Mouse (Mus musculus): ENCODE measurements at regions not wholly inside any gene's neighbourhood (a gene's known extent, or its start where the extent isn't known, plus 50 kb on each side); places are given as distances from the start of the nearest gene placed in this dataset.
"Not testable (repeated sequence)": the region's sequence is repeated elsewhere in the genome, so short reads cannot be mapped to it uniquely, and the experiment has no call there.

- Histone ChIP-seq H3K27me3 (replicated peaks) (no peaks in the 10 kb centered on the region), H3K36me3 (replicated peaks) (no peaks in the 10 kb centered on the region), H3K4me2 (no peak overlapping the region), H3K27ac (no peak overlapping the region), H3K9me3 (no peaks in the 10 kb centered on the region), H3K4me3 (no peak overlapping the region), H3K9ac (no peak overlapping the region), H3K4me1 (no peaks in the 10 kb centered on the region)
- WGBS: 43% methylated on average over 4 of the region's 4 CpGs
- no peak for ATAC-seq (replicated peaks)
Observed at GRCm38 (mm10) chr12:98144464-98144863, 114.8 kb downstream of the Galc start.

GRCm38 (mm10) chr12:98143170-98143569 is 116.1 kb downstream of the Galc start:
- Histone ChIP-seq H3K4me3 (no peak overlapping the region), H3K4me1 (no peaks in the 10 kb centered on the region), H3K9ac (no peak overlapping the region), H3K27ac (no peak overlapping the region), H3K36me3 (replicated peaks) (no peaks in the 10 kb centered on the region), H3K4me2 (no peak overlapping the region), H3K9me3 (no peaks in the 10 kb centered on the region), H3K27me3 (replicated peaks) (no peaks in the 10 kb centered on the region)
- 82% methylated on average over 1 of the region's 1 CpGs for WGBS
- ATAC-seq (replicated peaks): no peak

DNA sequence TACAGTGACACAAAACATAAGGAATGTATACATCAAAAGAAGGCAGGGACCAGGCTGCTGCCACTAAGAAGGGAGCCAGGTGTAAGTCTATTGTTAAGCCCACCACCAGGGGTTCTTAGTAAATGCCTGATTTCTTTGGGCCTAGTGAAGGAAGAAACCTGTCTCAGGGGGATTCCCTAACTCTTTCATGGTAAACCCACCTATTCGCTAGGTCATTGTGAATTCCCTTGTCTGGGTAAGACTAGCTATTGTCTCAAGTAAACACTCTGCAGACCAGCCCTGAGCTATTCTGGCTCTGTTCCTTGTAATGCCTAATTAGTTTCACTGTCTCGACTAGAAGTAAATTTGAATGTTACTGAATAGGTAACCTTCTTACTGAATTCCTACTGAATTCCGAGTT is 119.4 kb downstream of the Galc start:
- not testable (repeated sequence) for H3K4me2 ChIP-seq; H3K36me3 ChIP-seq (replicated peaks); H3K27me3 ChIP-seq (replicated peaks); H3K9ac ChIP-seq; H3K4me3 ChIP-seq; H3K4me1 ChIP-seq; ATAC-seq (replicated peaks); H3K27ac ChIP-seq; H3K9me3 ChIP-seq
- WGBS: 70% methylated on average over 3 of the region's 3 CpGs

DNA sequence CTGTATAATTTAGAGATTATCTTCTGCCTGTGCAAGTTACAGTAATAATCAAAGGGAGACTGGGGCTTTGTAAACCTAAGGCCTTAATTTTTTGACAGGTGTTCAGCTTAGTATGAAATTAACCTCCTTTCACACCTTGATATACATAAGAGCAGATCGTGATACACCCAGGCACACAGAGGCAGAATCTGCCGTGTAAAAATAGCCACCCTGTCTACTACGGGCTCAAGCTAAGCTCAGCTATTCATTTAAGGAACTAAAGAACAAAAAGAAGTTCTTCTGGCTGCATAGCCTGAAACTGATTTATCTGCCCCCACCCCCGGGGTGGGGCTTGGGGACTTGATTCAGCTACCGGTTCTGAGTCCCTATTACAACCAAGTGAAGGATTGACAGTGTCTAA is 128.0 kb downstream of the Galc start:
- ATAC-seq (replicated peaks): no peak
- WGBS: 59% methylated on average over 5 of the region's 5 CpGs

GRCm38 (mm10) chr12:98123541-98123940 is 135.7 kb downstream of the Galc start:
- no peaks in the 10 kb centered on the region for H3K4me1 ChIP-seq
- ATAC-seq (replicated peaks): no peak
- 73% methylated on average over 3 of the region's 3 CpGs for WGBS

More for the DNA sequence above, 128.0 kb downstream of the Galc start:
- Histone ChIP-seq H3K27me3 (replicated peaks) (no peaks in the 10 kb centered on the region), H3K4me1 (no peaks in the 10 kb centered on the region), H3K9ac (no peak overlapping the region), H3K9me3 (no peaks in the 10 kb centered on the region), H3K4me3 (no peak overlapping the region), H3K36me3 (replicated peaks) (no peaks in the 10 kb centered on the region), H3K4me2 (no peak overlapping the region), H3K27ac (no peak overlapping the region)

GRCm38 (mm10) chr12:98108039-98108438 is 151.2 kb downstream of the Galc start:
- no peaks in the 10 kb centered on the region for H3K36me3 ChIP-seq (replicated peaks)
- no peak for ATAC-seq (replicated peaks)
- H3K4me3 ChIP-seq: no peak overlapping the region
- no peak overlapping the region for H3K4me2 ChIP-seq
- H3K4me1 ChIP-seq: peaks cover 7% of the 10 kb centered on the region; the same call in 1 of the 2 replicates
- H3K27ac ChIP-seq: no peak overlapping the region
- WGBS: 87% methylated on average over 9 of the region's 9 CpGs
- no peaks in the 10 kb centered on the region for H3K27me3 ChIP-seq (replicated peaks)
- no peak overlapping the region for H3K9ac ChIP-seq
- H3K9me3 ChIP-seq: no peaks in the 10 kb centered on the region

More at GRCm38 (mm10) chr12:98123541-98123940, 135.7 kb downstream of the Galc start:
- no peak overlapping the region for H3K4me3 ChIP-seq
- H3K36me3 ChIP-seq (replicated peaks): no peaks in the 10 kb centered on the region
- no peak overlapping the region for H3K4me2 ChIP-seq
- H3K9ac ChIP-seq: no peak overlapping the region
- no peaks in the 10 kb centered on the region for H3K9me3 ChIP-seq
- no peak overlapping the region for H3K27ac ChIP-seq
- H3K27me3 ChIP-seq (replicated peaks): no peaks in the 10 kb centered on the region

- no peak overlapping the region for H3K9ac ChIP-seq
- no peaks in the 10 kb centered on the region for H3K36me3 ChIP-seq (replicated peaks)
- 46% methylated on average over 10 of the region's 10 CpGs for WGBS
- H3K9me3 ChIP-seq: no peaks in the 10 kb centered on the region
- H3K4me1 ChIP-seq: peaks cover 7% of the 10 kb centered on the region; the same call in 1 of the 2 replicates
- H3K27ac ChIP-seq: no peak overlapping the region
- no peaks in the 10 kb centered on the region for H3K27me3 ChIP-seq (replicated peaks)
- ATAC-seq (replicated peaks): no peak
- no peak overlapping the region for H3K4me2 ChIP-seq
- H3K4me3 ChIP-seq: no peak overlapping the region
Observed at GRCm38 (mm10) chr12:98106789-98107684, 152.2 kb downstream of the Galc start.

GRCm38 (mm10) chr12:98106151-98106788 is 153.0 kb downstream of the Galc start:
- H3K9ac ChIP-seq: no peak overlapping the region
- no peaks in the 10 kb centered on the region for H3K9me3 ChIP-seq
- no peak overlapping the region for H3K4me2 ChIP-seq
- H3K4me3 ChIP-seq: no peak overlapping the region
- H3K36me3 ChIP-seq (replicated peaks): no peaks in the 10 kb centered on the region
- no peaks in the 10 kb centered on the region for H3K27me3 ChIP-seq (replicated peaks)
- 0 out of 2 replicates have a peak overlapping the region, but pooled peaks have one; percentile 34 for H3K27ac ChIP-seq
- 52% methylated on average over 3 of the region's 3 CpGs for WGBS
- H3K4me1 ChIP-seq: peaks cover 7% of the 10 kb centered on the region; the same call in 1 of the 2 replicates
- ATAC-seq (replicated peaks): no peak

DNA sequence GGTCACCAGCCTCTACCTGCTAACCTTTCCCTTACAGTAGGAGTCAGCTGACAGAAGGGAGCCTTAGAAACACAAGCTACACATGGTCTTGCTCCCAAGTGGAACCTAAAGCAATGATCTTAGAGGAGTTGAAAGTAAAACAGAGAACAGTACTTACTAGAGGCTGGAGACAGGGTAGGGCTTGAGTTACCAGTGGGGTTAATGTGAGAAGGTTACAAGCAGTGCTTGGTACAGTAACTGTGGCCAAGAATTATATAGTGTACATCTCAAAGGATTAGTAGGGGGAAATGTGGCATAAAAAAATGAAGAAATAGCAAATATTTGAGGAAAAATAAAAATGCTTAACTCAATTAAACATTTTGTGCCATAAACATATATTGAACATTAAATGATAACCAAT is 153.5 kb downstream of the Galc start:
- Histone ChIP-seq H3K4me2 (no peak overlapping the region), H3K36me3 (replicated peaks) (no peaks in the 10 kb centered on the region), H3K4me3 (no peak overlapping the region), H3K27ac (no peak overlapping the region), H3K9me3 (no peaks in the 10 kb centered on the region), H3K4me1 (peaks cover 7% of the 10 kb centered on the region; the same call in 1 of the 2 replicates), H3K9ac (no peak overlapping the region), H3K27me3 (replicated peaks) (no peaks in the 10 kb centered on the region)
- no peak for ATAC-seq (replicated peaks)

DNA sequence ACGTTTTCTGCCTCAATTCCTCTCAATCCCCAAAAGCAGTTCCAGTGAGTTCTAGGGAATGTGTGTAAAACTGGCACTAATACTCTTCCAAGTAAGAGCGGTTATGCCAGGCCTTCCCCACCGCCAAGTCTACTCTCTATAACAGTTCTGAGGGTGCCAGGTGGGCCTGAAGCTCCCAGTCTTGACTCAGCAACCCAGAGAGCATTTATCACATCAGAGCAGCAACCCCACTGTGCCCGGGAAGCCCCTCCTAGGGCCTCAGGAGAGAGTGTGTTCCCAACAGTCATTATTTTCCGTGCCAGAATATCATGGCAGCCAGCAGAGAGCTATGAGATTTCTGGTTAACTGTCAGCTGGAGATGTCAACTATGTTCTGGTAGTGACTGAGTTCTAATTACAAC is 169.1 kb downstream of the Galc start:
- H3K9ac ChIP-seq: no peak overlapping the region
- H3K4me3 ChIP-seq: no peak overlapping the region
- H3K36me3 ChIP-seq (replicated peaks): no peaks in the 10 kb centered on the region
- H3K4me2 ChIP-seq: no peak overlapping the region
- no peak overlapping the region for H3K27ac ChIP-seq
- 63% methylated on average over 5 of the region's 5 CpGs for WGBS
- H3K27me3 ChIP-seq (replicated peaks): no peaks in the 10 kb centered on the region
- H3K9me3 ChIP-seq: no peaks in the 10 kb centered on the region
- ATAC-seq (replicated peaks): no peak
- no peaks in the 10 kb centered on the region for H3K4me1 ChIP-seq

DNA sequence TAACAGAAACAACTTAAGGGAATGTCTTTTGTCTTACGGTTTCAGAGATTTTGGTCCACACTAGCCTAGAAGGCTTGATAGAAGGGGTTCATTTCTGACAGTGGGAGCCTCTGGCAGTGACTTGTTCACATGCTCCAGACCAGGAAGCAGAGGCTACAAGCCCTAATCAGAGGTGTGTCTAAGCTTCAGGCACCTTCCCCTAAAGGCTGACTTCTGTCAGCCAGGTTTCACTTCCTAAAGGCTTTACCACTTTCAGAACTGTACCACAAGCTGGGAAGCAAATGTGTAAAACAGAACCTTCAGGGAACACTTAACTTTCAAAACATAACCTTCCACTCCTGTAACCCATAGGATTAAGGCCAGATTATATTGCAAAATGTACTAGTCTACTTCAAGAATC is 180.9 kb downstream of the Galc start:
- ATAC-seq (replicated peaks): no peak
- Histone ChIP-seq H3K27ac (no peak overlapping the region), H3K4me1 (no peaks in the 10 kb centered on the region), H3K27me3 (replicated peaks) (no peaks in the 10 kb centered on the region), H3K9me3 (no peaks in the 10 kb centered on the region), H3K4me3 (no peak overlapping the region), H3K9ac (no peak overlapping the region), H3K4me2 (no peak overlapping the region), H3K36me3 (replicated peaks) (no peaks in the 10 kb centered on the region)
- WGBS: 93% methylated on average over 1 of the region's 1 CpGs

DNA sequence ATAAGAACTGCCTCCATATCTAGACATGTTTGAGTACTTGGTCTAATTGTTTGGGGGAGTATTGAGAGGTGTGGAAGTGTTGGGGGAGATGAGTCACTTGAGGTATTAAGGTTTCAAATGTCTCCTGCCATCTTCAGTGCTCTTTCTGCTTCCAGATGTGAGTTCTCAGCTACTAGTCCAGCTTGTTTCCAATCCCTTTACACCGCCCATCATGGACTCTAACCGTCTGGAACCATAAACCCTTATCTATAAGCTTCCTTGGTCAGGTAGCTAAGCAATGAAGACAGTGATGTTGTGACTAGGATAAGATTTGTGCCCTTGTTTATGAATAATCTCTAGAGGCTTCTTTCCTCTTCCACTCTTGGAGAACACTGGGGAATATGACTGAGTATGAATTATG is 183.7 kb downstream of the Galc start:
- Histone ChIP-seq H3K36me3 (replicated peaks) (no peaks in the 10 kb centered on the region), H3K27ac (no peak overlapping the region), H3K4me2 (no peak overlapping the region), H3K9me3 (no peaks in the 10 kb centered on the region), H3K9ac (no peak overlapping the region), H3K4me1 (no peaks in the 10 kb centered on the region), H3K27me3 (replicated peaks) (no peaks in the 10 kb centered on the region), H3K4me3 (no peak overlapping the region)
- ATAC-seq (replicated peaks): no peak
- 90% methylated on average over 2 of the region's 2 CpGs for WGBS

DNA sequence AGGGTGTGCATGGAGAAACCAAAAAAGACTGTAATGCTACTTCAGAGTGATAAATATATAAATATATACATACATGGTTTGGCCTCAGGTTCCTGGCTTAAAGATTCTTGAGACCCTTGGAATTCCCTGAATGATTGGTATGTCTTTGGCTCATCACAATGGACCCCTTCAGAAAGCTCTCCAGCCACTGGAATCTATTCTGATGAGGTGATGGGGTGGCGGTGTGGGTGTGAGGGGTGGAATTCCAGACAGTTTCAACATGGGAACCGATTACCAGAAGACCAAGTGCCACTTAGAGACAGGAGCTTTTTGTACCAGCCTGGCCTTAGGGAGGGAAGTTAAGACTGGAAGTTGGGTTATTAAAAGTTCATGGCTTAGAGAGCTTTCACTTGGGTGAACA is 190.1 kb downstream of the Galc start:
- no peak overlapping the region for H3K9ac ChIP-seq
- WGBS: 77% methylated on average over 2 of the region's 2 CpGs
- no peak for ATAC-seq (replicated peaks)
- H3K4me2 ChIP-seq: no peak overlapping the region
- no peaks in the 10 kb centered on the region for H3K9me3 ChIP-seq
- no peaks in the 10 kb centered on the region for H3K36me3 ChIP-seq (replicated peaks)
- H3K4me1 ChIP-seq: no peaks in the 10 kb centered on the region
- no peak overlapping the region for H3K4me3 ChIP-seq
- no peak overlapping the region for H3K27ac ChIP-seq
- no peaks in the 10 kb centered on the region for H3K27me3 ChIP-seq (replicated peaks)
